Mouse (Mus musculus) embryonic fibroblast, embryonic 13.5 days (primary cell): ENCODE results near the gene Cstf1.

Experiments used
- CTCF ChIP-seq: IDR thresholded peaks from 2 replicates; pipeline ENCODE4 v1.5.1; 2011; ENCODE audit warnings: mild to moderate bottlenecking, control low read depth, low read length, moderate library complexity, borderline replicate concordance; ENCODE audit not compliant: insufficient read depth
- POLR2A ChIP-seq: IDR thresholded peaks from 2 replicates; pipeline ENCODE4 v1.6.1; 2011; ENCODE audit warnings: low read depth, mild to moderate bottlenecking, control low read depth, low read length, moderate library complexity

DNA sequence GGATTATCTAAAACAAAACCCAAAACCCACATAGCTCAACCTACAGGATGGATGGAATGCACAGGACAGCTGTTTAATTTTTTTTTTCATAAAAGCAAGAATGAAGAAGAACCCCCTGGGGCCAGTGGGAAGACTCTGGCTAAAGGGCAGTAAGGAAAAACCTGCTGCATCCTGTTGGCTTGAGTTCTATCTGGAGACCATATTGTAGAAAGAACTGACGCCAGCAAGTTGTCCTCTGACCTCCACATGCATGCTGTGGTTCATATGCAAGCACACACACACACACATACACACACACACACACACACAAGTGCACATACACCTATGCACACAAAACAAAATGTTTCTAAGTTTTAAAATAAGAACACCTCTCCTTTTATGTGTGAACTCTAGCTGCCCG lies 40.2 kb downstream of the Cstf1 start:
- no peak for TF ChIP-seq POLR2A
- TF ChIP-seq CTCF = no peak
